Mouse (Mus musculus) embryonic fibroblast, embryonic 13.5 days (primary cell): ENCODE data around the gene Mthfd1l. TPM values are rescaled to one million over a fixed set of nuclear protein-coding genes. Genes with fewer than 3 reads are reported as not detected.
"Not testable (repeated sequence)": the region's sequence is repeated elsewhere in the genome, so short reads cannot be mapped to it uniquely, and the experiment has no call there.

Source experiments
- H3K27ac ChIP-seq: 2 replicates; pipeline ENCODE4 v1.5.1; 2012; ENCODE audit warnings: low read length, control low read depth, inconsistent platforms; ENCODE audit not compliant: insufficient read depth
- H3K4me1 ChIP-seq: 2 replicates; pipeline ENCODE4 v1.6.1; 2011; ENCODE audit warnings: low read length; ENCODE audit not compliant: control insufficient read depth, insufficient read depth
- H3K4me3 ChIP-seq: 2 replicates; pipeline ENCODE4 v1.5.1; 2011; ENCODE audit warnings: mild to moderate bottlenecking, control low read depth, low read length; ENCODE audit not compliant: insufficient read depth
- CTCF ChIP-seq: IDR thresholded peaks from 2 replicates; pipeline ENCODE4 v1.5.1; 2011; ENCODE audit warnings: mild to moderate bottlenecking, control low read depth, low read length, moderate library complexity, borderline replicate concordance; ENCODE audit not compliant: insufficient read depth
- POLR2A ChIP-seq: IDR thresholded peaks from 2 replicates; pipeline ENCODE4 v1.6.1; 2011; ENCODE audit warnings: low read depth, mild to moderate bottlenecking, control low read depth, low read length, moderate library complexity
- polyA plus RNA-seq: library from polyadenylated mRNA; stranded (reverse); fragments of >200 nt; gene quantifications from 2 replicates; pipeline ENCODE4 v1.2.4, GENCODE M21; 2011; ENCODE audit warnings: low read depth; ENCODE audit not compliant: missing spikeins, insufficient read length

The Mthfd1l gene
- polyA plus RNA-seq, 1 experiment = 30.8 TPM

- Histone ChIP-seq H3K4me1 (peaks cover 29% of the 10 kb centered on the region), H3K27ac (peak overlapping the region; percentile 6; the same call in 1 of the 2 replicates), H3K4me3 (no peak overlapping the region)
- TF ChIP-seq POLR2A = no peak
These were observed 140.4 kb downstream of the Mthfd1l start for GRCm38 (mm10) chr10:4113328-4113658.

- H3K27ac ChIP-seq = peak overlapping the region; percentile 62
- no peak for TF ChIP-seq CTCF
- no peak for TF ChIP-seq POLR2A
- peaks cover 31% of the 10 kb centered on the region for H3K4me1 ChIP-seq
- H3K4me3 ChIP-seq = no peak overlapping the region
These were observed 143.7 kb downstream of the Mthfd1l start for GRCm38 (mm10) chr10:4116653-4117052.

GRCm38 (mm10) chr10:4117091-4117490, 144.2 kb downstream of the Mthfd1l start:
- TF ChIP-seq POLR2A (no peak), CTCF (no peak)
- no peak overlapping the region for H3K4me3 ChIP-seq
- peaks cover 27% of the 10 kb centered on the region for H3K4me1 ChIP-seq

GRCm38 (mm10) chr10:4119287-4119686, 146.4 kb downstream of the Mthfd1l start:
- TF ChIP-seq POLR2A (no peak), CTCF (no peak)
- no peak overlapping the region for H3K27ac ChIP-seq
- H3K4me3 ChIP-seq = no peak overlapping the region
- peaks cover 18% of the 10 kb centered on the region for H3K4me1 ChIP-seq

More at GRCm38 (mm10) chr10:4117091-4117490, 144.2 kb downstream of the Mthfd1l start:
- peak overlapping the region; percentile 27 for H3K27ac ChIP-seq

GRCm38 (mm10) chr10:4120708-4121107, 147.8 kb downstream of the Mthfd1l start:
- peak overlapping the region; percentile 49; the same call in 1 of the 2 replicates for H3K27ac ChIP-seq

GRCm38 (mm10) chr10:4121197-4121596, 148.3 kb downstream of the Mthfd1l start:
- H3K4me1 ChIP-seq = peaks cover 17% of the 10 kb centered on the region
- TF ChIP-seq POLR2A = no peak
- TF ChIP-seq CTCF = no peak
- peak overlapping the region; percentile 49; the same call in 1 of the 2 replicates for H3K27ac ChIP-seq
- no peak overlapping the region for H3K4me3 ChIP-seq

More at GRCm38 (mm10) chr10:4120708-4121107, 147.8 kb downstream of the Mthfd1l start:
- Histone ChIP-seq H3K4me3 (no peak overlapping the region), H3K4me1 (peaks cover 18% of the 10 kb centered on the region)
- no peak for TF ChIP-seq POLR2A
- TF ChIP-seq CTCF = no peak

- H3K27ac ChIP-seq, H3K4me1 ChIP-seq, H3K4me3 ChIP-seq: not testable (repeated sequence)
These were observed 150.5 kb downstream of the Mthfd1l start for GRCm38 (mm10) chr10:4123280-4123945.

- TF ChIP-seq POLR2A = no peak
- no peak for TF ChIP-seq CTCF
- H3K27ac ChIP-seq = no peak overlapping the region
- H3K4me1 ChIP-seq = peaks cover 12% of the 10 kb centered on the region
- no peak overlapping the region for H3K4me3 ChIP-seq
These were observed 151.2 kb downstream of the Mthfd1l start for GRCm38 (mm10) chr10:4124148-4124547.

GRCm38 (mm10) chr10:4125232-4125631, 152.3 kb downstream of the Mthfd1l start:
- H3K4me3 ChIP-seq = no peak overlapping the region
- TF ChIP-seq CTCF = no peak
- TF ChIP-seq POLR2A = no peak
- peaks cover 12% of the 10 kb centered on the region for H3K4me1 ChIP-seq
- H3K27ac ChIP-seq = no peak overlapping the region

GRCm38 (mm10) chr10:4126335-4127012, 153.6 kb downstream of the Mthfd1l start:
- H3K4me1 ChIP-seq = peaks cover 4% of the 10 kb centered on the region; the same call in 1 of the 2 replicates
- no peak overlapping the region for H3K27ac ChIP-seq
- no peak overlapping the region for H3K4me3 ChIP-seq
- TF ChIP-seq CTCF = no peak
- no peak for TF ChIP-seq POLR2A
